Mouse (Mus musculus) spleen, postnatal 4 days (tissue): Measurements from ENCODE around the gene Atraid.

ENCODE experiments used
- DNase-seq, 2 experiments: peaks; one replicate each; pipeline ENCODE4 v3.0.0; 2022; ENCODE audit warnings: low spot score in 2 of 2

The Atraid gene

DNA sequence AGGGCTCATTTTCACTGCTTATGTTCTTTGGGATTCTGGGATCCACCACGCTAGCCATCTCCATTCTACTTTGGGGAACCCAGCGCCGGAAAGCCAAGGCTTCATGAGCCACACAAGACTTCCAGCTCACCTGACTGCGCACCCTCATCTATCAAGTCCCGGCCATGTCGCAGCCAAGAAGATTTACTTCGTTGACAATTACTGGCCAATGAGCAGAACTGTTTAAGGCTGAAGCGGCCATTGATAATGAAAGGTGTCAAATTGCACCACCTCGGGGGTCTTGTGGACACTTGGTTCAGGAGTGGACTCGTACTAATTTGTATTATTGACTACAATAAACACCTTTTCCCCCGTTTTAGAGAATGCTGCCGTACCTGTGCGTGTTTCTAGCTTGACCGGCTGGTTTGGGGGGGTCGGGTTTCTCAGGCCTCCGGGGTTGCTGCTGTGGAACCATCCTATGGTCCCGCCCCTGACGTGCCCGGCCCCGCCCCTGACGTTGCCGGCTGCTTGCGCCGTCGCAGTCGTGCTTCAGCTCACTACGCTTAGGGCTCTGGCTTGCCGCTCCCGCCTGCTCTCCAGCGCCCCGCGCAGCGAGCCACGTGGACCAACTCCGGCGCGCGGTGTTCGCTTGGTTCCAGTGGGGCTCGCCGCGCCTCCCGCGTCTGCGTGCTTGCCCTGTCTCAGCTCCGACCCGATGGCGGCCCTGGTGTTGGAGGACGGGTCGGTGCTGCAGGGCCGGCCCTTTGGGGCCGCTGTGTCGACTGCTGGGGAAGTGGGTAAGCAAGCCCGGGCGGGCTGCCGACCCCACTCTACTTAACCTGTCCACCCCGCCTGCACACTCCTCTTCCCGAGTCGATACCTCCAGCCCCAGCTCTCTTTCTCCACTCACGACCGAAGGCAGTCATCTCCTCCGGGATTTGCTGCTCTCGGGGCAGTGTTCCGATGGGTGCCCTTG, 6.4 kb downstream of the Atraid start, which contains the start of gene Cad:
TSS of gene Cad (plus strand) at position 520 of the 955 bp plus-strand sequence.
- peak; percentile 93 to 95 for DNase-seq

DNA sequence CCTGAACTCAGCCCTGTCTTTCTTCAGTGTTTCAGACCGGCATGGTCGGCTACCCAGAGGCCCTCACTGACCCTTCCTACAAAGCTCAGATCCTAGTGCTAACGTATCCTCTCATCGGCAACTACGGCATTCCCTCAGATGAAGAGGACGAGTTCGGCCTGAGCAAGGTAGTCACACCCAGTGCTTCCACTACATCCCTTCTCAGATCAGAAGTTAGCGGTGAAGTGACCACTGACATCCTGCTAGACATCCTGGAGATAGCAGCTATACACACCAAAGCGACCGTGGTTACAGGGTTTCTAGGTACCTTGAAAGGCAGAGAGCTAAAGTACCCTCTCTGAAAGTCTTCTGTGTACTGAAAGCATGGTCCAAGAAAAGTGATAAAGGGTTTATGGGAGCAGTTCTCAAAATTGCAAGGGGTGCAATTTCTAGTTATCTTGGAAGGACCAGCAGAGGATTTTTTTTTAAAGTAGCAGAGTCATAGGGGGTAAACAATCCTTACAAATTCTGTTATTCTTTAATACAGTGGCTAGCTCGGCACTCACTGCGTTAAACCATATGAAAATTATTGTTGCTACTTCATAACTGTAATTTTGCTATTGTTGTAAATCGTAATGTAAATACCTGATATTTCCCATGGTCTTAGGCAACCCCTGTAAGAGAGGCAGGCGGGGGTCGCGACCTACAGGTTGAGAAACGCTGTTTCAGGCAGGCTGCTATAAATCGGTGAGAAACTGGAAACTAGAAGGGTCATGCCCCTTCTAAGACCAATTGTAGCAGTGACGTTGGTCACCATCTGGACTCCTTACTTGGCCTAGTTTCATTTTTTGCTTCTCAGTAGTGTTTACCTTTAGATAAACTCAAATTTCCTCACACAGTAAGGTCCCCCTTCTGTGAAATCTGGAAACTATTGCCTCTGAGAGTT, 7.4 kb downstream of the Atraid start:
- no peak for DNase-seq

DNA sequence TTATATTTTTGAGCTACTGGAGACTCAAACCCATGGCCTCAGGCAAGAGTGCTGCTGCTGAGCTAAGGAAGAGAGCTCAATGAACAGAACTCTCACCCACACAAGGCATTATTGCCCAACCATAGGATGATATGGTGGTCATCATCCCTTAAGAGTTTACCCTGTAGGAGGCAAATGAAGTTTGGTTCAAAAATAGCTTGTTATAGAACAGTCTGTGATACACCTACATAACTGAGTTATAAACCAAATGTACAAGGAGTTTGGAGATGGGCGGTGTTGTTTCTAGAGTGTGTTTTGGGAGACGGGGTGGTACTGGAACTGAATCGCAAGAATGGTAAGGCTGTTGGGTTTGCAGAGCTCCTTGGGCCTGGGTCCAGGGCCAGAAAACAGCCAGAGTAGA, 21.7 kb downstream of the Atraid start:
- DNase-seq = no peak

DNA sequence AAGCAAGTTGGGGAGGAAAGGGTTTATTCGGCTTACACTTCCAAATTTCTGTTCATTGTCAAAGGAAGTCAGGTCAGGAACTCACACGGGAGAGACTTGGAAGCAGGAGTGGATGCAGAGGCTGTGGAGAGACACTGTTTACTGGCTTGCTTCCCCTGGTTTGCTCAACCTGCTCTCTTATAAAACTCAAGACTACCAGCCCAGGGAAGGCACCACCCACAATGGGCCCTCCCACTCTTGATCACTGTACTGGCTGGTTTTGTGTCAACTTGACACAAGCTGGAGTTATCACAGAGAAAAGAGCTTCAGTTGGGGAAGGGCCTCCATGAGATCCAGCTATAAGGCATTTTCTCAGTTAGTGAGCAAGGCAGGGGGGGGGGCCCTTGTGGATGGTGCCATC, 22.9 kb downstream of the Atraid start:
- no peak for DNase-seq

DNA sequence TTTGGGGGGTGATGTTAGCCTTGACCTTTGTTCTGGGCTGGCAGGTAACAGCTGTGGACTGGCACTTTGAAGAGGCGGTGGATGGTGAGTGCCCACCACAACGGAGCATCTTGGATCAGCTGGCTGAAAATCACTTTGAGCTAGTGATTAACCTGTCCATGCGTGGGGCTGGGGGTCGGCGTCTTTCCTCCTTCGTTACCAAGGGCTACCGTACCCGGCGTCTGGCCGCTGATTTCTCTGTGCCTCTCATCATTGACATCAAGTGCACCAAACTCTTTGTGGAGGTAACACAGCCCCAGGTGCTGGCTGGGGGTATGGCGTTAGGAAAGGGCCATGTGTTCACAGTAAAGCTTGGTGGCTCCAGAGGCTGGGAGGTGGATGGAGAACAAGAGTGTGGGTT, 23.7 kb downstream of the Atraid start:
- DNase-seq = no peak

DNA sequence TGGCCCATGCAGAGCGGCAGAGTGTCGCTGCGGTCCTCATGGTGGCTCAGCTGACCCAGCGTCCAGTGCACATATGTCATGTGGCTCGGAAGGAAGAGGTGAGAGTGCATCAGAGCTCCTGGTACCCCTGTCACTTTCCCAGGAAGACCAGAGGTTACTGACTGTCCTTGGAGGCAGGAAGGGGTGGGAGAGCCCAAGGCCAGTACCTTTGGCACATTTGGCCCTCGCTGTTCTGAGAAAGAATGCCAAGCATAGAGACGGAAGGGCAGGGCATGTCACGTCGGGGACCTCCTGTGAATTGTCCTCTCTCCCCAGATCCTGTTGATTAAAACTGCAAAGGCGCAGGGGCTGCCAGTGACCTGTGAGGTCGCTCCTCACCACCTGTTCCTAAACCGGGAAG, 25.1 kb downstream of the Atraid start:
- no peak for DNase-seq

DNA sequence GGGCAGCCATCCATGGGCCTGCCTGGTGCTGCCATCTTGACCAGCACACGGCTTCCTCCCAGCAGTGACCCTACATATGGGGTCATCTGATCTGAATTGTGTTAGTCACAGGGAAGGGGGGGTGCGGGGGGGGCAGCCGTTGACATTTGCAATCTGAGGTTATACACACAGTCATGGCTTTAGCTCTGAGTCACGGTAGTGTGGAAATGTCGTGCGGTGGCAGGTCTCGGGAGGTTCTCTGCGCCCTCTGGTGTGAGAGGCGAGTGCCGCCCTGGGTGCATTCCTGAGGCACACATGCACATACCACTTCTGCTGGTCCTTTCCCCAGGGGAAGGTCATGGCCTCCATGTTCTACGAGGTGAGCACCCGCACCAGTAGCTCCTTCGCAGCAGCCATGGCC, 28.2 kb downstream of the Atraid start:
- no peak for DNase-seq

DNA sequence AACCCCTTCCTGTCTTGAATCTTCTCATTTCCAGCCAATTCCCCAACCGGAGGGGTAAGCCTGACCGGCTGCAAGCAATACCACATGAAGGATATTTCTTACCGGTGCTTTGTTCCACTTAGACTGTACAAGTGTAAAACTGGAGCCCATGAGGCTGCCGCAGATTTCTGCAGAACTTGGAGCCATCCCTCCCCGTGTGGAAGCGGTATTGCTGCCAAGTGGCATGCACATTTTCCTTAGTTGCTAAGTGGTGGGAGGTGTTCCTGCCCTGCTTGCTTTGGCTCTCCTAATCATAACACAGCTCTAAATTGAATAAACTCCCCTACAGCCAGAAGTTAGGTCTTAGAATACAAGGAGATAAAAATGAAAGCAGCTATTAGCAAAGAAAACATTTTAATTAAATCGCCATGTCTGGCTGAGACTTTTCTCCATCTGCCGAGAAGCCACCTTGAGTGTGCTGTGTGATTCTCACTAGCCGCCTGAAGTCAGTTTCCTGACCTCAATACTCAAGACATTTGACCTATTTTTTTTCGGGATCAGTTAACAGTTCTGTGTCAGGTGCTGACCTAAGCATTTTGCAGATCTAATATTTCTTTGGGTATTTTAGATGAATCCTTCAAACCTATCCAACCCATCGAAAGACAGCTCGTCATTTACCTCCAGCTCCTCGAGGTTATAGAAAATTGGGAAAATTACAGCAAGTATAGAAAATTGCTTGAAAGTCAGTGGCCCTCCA, 32.1 kb downstream of the Atraid start:
- no peak for DNase-seq

DNA sequence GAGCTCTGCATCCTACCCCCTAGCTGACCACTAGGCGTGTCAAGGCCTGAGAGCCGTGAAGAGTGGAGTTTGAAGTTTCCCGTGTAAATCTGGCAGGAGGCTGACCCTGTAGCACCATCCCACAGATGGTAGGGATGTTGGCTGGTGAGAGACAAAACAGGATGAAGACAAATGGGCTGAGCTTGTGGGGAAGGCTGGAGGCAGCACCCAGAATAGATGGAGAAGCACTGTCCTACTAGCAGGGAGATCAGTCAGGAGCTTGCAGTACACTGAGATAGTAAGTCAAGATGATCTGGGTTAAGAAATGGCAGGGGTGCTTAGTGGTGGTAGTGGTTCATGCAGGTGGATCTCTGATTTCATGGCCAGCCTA, 32.7 kb downstream of the Atraid start:
- DNase-seq = no peak

DNA sequence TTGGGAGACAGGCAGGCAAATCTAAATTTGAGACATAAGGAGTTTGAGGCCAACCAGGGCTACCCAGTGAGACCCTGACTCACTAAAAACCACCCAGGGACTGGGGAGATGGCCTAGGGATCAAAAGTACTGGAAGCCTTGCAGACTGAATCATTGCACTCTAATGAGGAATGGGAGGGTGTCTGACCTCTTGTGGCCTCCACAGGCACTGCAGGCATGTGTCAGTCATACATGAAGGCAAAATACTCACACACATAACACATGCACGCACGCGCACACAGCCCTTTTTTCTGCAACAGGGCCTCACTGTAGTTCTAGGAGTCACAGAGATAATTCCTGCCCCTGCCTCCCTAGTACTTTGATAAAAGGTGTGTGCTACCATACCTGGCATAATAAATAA, 33.3 kb downstream of the Atraid start:
- DNase-seq = peak in 1 of 2 experiments; percentile 65

DNA sequence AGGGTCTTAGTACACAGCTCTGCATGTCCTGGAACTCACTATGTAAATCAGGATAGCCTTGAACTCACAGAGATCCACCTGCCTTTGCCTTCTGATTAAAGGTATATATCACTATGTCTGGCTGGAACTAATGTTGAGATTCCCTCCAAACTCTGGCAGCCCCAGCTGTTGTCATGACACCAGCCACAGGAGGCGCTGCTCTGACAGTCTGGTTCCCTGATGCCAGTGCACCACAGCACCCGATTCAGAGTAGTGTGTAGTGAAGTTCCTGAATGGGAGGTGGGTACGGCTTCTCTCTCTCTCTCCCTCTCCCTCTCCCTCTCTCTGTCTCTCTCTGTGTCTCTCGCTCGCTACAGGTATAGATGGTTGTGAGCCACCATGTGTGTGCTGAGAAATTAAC, 34.2 kb downstream of the Atraid start:
- DNase-seq = peak; percentile 73 to 87

DNA sequence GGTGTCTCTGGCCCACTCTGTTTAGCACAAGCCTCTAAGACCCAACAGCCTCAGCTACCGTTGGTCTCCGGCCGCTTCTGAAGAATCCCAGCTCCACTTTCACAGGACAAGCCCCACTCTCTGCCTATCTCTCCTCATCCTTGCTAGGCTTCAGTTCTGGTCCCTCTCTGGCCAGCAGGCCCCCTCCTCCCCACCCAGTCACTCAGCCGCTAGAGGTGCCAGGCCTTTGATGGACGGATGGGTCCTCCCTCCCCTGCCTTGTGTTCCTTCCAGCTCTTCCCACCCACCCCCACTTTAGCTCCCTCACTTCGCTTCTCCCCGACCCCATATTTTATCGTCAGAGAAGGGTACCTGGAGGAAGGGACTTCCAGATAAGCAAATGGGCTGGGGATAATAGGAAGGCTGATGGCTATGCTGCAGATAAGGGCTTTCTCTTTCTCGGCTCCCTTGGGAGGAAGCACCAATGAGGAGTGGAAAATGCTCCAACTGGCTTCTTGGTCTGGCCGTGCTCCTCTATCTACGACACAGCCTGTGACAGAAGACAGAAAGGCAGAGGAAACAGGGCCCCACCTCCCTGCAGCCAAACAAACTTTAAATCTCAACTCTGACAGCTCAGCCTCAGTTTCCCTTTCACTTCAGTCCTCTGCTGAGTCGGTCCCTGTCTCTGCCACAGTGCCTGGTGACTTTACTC, 35.0 kb downstream of the Atraid start:
- no peak for DNase-seq

DNA sequence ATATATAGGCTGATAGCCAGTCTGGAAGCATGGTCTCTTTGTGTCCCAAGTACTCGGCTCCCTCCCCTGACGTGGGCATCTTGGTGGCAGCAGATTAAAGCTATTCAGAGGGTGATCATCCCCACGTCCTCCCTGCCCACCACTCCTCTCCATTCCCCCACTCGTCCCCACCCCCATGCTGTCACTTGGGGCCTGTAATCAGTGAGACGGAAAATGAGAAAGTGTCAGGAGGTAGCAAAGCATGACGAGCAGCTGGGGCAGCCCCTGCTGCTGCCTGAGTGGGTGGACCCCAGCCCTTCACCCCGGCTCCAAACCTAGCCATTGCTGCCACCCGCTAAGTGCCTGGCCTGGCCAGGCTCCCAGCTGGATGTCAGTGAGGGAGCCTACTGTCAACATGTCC, 35.8 kb downstream of the Atraid start:
- DNase-seq = no peak

DNA sequence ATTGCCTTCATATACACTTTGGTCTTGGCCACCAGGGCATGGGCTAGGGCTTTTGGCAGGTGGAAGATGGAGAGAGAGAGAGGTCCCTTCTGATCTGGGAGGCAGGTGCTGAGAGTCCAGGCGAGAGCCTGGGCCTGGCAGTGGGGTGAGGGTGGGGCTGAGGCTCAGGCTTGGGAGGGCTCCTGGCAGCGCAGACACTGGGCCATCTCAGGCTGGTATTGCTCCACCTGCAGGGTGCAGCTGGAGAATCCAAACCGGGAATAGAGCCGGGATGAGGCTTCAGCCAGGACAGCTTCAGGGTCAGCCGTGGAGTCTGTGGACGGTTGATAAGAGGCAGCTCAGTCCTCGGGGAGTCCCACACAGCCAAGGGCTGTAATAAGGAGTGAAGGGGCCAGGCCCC, 38.5 kb downstream of the Atraid start:
- no peak for DNase-seq

DNA sequence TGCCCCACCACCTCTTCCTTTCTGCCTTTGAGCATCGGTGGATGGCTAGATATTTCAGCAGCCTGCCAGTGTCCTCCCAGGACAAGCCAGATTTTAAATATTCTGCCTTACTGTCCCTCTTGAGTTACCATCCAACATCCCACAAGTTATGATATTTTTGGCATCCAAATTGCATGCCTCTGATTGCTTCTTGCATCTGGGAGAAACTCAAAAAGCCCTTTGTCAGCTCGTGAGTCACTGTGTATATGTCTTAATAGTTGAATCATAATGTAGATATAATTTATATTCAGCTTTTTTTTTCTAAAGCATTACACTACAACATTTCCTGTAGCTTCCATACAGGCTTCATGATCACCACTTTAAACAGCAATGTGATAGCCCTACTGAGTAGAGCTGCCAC, 39.0 kb downstream of the Atraid start:
- DNase-seq = no peak

DNA sequence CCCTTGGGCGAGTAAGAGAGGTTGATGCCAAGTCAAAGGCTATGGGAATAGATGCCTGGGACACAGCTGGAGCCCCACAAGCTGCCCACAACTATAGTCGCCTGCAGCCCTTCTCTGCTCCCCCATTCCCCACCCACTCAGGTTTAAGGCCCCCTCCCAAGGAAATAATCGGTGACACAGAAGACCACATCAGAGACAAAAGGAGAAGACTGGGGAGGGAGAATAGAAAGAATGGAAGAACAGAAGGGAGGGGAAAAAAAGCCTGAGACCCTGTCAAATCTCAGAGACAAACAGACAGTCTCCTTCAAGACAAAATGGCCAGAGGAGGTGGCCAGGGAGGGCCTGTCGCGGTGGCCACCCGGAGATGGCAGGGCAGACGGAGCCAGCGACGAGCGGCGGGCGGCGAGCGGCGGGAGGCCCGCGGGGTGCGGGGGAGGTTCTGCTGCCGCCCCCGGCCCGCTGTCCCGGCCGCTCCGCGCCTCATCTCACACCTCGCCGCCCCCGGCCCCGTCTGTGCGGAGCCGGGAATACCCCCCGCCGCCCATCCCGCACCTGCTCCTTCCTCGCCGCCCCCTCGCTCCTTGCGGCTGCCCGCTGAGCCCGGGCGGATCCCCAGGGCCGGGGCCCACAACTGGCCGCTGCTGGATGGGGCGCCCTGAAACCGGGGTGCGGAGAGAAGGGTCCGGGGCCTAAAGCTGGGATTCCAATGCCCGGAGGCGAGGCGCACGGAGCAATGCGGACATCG, 44.3 kb downstream of the Atraid start:
- no peak for DNase-seq

DNA sequence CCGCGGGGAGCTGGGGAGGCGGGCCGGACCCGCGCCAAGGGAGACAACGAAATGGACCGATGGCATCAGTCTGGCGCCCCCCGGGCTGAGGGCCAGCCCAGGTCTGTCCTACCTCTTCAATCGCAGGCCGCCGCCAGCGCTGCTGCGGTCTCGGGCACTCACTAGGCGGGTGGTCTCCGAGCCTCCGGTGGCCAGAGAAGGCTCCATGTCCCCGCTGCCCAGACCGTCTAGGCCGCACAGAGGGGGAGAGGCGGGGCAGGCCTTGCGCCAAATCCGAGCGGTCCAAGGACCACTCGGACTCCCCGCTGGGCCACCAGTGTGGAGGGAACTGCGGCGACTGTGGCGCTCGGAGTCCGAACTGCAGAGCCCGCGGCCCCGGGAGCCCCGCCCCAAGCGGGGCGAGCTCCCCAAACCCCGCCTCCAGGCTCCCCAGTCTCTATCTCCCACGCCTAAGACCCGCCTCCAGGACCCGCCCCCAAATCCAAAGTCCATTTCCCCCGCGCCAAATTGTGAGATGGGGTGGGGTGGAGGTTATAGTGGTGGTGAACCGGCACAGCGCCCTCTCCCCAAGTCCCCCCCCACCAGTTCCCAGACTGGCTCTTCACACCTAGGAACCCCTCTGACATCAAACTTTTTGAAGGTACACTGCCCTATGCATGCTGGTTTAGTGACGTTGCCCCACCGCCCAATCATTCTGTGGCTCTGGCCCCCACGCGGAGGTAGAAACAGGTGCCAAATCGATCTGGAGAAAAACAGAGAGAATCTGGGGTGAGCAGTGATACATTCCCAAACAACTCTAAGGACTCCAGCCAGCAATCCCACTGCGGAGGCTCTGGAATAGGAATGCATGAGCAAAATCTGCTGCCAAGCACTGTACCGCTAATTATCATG, 45.3 kb downstream of the Atraid start:
- no peak for DNase-seq

DNA sequence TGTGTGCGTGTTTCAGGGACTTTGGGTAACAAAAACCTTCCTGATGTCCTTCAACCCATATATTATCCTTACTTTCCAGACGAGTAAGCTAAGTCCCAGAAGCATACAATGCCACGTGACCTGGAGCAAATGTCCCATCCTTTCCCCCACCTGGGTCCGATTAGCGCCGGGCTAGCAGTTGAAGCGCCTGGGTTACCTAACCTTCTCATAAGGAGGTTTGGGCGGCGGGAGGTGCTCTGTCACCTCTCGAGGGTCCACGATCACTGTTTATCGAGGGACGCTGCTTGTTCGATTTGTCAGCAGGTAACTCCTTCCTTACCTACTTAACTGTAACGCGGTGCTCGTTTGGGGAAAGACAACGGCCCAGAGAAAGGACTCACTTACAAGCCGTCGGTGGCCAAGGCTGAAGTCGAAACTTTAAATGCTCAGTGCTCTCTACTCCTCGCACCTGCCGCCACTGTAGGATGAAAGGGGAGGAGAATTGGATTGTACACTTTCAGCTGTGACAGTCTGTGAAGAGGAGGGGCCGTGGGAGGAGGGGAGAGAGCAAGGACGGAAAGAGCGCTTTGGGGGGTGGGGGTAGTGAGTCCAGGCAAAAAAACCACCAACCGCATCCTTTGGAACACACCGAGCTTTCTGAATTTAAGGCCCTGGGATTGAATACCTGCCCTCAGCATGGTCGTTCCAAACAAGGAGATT, 46.1 kb downstream of the Atraid start:
- DNase-seq = no peak
